Mouse (Mus musculus) embryo, embryonic 11 days (tissue): ENCODE data around the gene Hoxd3.

Source experiments
- DNase-seq: peaks from one replicate; pipeline ENCODE4 v3.0.0-alpha.2; 2015

The Hoxd3 gene

GRCm38 (mm10) chr2:74747661-74748141 lies 36.0 kb downstream of the Hoxd3 start:
- peak; percentile 54 for DNase-seq

DNA sequence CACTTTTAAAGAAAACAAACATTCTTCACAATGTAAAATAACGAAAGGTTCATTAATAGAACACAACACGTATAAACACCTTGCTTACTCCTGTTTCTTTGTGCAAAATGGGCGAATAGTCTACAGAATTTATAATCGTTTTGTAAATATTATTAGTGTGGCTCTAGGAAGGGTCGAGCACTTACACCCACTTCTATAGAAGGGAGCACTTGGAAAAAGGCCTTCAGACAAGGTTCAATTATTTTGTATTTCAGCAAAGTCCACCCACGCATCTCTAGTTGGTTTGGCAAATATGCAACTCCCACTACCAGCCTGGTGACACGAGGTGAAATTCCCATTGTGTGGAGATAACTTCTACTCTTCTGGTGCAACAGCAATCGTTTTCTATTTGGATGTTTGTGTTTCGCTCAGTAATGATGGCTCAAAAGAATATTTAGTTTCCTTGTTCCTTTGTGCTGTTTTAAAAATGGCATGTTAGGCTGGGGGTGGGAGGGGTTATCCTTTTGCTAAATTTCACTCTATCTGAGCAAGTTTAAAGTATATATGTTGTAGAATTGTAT lies 36.8 kb downstream of the Hoxd3 start:
- peak; percentile 45 for DNase-seq

DNA sequence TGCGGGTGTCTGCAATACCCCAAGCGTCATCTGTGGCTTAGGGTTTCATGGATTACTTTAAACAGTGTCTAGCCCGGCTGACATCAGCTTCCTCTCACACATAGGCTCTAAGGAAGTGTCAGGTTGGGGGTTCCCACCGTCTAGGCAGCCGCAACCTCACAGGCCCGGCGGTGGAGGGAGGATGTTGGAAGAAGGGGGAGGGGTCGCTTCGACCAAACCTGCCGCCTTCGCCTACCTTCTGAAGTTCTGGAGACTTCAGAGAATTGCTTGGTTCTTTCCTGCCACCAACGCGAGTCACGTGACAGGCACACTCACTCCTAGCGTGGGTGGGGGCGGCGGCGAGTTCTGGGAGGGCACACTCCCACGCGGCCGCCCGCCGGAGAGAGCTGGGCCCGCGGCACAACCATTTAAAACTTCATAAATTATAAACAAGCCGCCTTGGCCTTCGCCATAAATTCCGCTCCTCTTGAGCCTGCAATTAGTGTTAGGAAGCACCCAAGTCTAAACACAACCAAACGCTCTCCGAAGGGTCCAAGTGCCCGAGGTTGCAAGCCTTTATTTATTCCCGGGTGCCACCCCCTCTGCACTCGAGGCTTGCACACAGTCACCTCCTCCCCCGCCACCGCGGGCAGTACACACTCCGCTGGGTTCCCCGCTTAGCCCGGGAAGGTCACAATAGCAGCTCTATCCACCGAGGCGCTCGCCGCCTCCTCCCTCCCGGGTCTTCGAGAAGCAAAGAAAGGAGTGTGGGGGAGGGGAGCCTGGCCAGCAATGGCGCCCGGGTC lies 37.8 kb downstream of the Hoxd3 start:
- DNase-seq = peak; percentile 91

- DNase-seq = peak; percentile 5
Measured at GRCm38 (mm10) chr2:74750731-74751250, 39.1 kb downstream of the Hoxd3 start.

DNA sequence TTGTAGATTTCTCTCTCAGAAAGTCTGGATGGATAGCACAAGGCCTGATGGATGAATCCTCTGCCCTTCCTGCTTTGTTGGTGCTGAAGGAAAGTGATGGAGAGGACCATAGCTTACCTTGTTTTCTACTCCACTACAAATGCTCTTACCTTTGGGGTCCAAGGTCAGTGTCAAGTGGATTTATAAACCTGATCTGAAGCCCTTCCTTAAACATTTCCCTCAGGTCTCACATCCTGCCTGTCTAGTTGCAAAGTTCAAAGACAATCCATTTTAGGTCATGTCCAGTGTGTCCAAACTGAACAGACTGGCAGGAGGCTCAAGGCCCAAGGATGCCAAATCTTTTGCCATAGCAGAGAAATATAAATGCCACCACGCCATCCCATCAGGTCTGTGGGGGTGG lies 40.1 kb downstream of the Hoxd3 start:
- DNase-seq = peak; percentile 8

- DNase-seq = peak; percentile 80
Measured at GRCm38 (mm10) chr2:74752431-74753174, 40.9 kb downstream of the Hoxd3 start.

DNA sequence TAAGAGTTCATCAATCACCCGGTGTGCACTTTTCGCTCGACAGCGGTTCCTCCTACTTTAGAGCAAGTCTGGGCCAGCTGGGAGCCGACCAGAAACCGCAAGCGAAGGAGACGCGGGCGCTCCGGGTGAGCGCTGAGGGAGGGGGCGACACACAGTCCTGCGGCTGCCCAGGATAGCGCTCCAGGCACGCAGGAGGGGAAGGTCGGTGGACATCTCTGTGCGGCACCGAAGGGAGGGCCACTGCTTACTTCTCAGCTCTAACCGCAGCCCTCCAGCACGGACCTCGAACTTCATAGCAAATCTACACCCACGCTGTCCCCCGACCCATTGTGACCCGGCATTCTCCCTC lies 41.4 kb downstream of the Hoxd3 start:
- DNase-seq = no peak

- no peak for DNase-seq
Measured at GRCm38 (mm10) chr2:74753711-74754110, 42.0 kb downstream of the Hoxd3 start.

DNA sequence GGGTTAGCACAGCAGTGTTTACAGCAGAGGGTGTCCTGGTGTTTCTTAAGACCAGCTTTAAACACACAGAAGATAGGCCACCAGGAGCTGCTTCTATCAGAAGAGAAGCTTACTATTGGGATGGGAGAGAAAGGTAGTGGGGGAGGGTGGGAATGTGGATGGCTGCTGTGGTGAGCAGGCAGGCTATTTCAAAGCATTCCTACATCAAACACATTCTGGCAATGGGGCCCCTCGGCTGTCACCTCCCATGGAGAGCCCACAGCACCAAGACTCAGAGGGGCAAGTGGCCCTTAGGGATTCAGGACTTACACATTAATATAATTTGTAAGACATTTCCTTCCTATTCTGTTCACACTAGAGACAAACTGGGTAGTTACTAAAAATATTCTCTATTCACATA lies 48.4 kb downstream of the Hoxd3 start:
- DNase-seq = peak; percentile 31

- peak; percentile 34 for DNase-seq
Measured at GRCm38 (mm10) chr2:74761941-74762340, 50.2 kb downstream of the Hoxd3 start.

DNA sequence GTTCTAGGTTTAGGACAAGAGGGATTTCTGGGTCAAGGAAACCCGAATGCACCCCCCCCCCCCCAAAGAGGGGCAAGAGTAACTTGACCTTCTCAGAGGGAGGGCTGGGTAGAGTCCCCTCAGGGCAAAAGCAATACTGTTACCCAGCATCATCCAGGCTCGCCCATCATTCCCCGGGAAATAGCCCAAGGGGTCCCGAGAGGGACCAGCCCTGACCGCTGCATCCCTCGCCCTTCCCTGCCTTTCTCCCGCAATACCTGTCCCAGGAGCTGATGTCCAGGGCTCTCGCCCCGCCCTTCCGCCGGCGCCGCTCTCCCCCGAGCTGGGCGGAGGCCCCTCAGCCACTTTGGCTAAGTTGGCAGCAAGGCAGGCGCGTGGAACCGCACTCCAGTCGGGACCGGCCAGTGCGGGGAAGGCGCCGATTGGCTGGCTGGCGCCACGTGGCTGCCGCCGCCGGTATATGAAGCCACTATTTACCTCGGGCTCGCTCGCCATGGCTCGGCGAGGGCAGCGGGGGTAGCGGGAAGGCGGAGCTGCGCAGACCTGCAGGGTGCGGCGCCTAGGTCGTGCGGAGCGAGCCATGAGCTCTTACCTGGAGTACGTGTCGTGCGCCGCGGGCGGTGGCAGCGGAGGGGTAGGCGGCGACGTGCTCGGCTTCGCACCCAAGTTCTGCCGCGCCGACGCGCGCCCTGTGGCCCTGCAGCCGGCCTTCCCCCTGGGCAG lies 51.0 kb downstream of the Hoxd3 start, which contains the start of gene Hoxd1:
Gene Hoxd1 (plus strand): TSS at position 459 of the 723 bp plus-strand sequence.
- DNase-seq = peak; percentile 87

DNA sequence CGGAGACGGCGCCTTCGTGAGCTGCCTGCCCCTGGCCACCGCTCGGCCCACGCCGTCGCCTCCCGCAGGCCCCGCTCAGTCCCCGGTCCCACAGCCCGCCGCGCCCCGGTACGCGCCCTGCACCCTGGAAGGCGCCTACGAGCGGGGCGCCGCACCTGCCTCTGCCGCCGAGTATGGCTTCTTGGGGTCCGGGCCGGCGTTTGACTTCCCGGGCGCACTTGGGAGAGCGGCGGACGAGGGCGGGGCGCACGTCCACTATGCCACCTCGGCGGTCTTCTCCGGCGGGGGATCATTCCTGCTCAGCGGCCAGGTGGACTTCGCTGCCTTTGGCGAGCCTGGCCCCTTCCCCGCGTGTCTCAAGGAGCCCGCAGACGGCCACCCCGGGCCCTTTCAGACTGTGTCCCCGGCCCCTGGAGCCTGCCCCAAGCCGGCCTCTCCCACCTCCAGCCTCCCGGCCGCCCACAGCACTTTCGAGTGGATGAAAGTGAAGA lies 51.6 kb downstream of the Hoxd3 start:
- peak; percentile 36 for DNase-seq

DNA sequence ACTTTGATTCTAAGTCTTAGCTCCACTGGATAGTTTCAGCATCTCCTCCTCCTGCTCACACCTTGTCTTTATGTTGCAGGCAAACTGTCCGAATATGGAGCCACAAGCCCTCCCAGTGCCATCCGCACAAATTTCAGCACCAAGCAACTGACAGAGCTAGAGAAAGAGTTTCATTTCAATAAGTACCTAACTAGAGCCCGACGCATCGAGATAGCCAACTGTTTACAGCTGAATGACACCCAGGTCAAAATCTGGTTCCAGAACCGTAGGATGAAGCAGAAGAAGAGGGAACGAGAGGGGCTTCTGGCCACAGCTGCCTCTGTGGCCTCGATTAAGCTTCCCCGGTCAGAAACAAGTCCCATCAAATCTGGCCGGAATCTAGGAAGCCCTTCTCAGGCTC lies 52.2 kb downstream of the Hoxd3 start:
- DNase-seq = no peak

DNA sequence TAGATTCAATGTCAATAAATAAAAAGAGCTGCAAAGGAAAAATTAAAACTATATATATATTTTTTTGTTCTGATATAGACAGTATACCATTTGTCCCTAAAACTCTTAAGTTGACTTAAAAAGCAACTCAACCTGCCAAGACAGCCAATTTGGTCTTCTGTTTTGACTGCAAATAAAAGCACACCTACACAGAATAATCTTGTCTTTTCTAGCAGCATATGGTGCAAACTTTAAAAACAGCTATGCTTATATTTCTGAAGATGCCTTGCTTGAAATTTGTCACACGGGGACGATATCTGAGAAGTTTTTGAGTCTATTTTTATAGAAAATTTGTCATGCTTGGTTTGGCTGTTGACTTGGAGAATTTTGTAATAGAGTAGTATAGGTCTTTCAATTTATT lies 62.6 kb downstream of the Hoxd3 start:
- DNase-seq = no peak

DNA sequence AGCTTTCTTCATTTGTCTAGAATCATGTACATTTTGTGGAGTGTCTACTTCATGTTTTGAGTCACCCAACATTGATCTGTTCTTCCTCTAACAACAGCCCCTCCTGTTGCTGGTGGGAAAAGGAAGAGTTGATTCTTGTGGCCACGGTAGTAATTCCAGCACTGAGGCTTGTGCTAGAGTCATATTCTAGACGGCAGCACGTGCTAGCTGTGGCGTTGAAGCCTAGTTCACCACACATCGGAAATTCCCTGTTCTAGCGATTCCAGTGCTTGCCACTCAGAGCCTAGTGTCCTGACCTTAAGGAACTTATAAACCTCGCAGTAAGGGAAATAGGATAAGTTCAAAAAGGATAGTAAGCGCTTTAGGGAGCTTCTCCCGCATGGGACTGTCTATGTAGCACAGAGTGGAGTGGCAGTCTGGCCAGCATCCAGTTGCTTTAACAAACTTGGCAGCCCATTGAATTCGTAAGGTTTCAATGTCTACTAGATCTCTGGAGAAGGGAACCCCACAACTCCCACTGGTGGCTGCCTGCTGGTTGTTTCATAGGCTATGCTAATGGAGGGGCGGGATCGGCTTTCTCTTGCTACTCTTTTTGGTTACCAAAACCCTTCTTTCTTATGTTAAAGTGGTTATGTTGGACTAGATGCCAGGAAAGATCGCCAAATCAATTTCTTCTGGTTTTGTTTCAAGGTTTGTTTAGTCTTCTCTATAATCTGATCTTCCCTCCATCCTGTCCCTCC lies 66.0 kb downstream of the Hoxd3 start:
- no peak for DNase-seq

DNA sequence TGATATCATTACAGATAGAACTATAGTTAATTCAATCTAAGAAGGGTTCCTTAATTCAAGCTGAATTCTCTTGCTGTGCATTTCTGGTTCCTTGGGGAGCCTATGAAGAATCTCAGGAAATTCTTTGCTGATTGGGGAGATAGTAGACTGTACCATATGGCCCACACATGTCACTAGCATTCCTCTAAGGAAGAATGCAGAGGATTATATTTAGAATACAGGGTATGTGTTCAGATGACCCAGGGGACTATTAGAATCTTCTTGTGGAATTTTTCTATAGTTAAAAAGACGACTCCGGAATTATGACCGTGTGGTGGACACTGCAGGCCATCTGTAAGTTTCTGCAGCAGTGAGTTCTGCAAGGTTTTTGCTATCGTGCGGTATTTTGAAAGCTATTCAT lies 69.7 kb downstream of the Hoxd3 start:
- DNase-seq = peak; percentile 17

DNA sequence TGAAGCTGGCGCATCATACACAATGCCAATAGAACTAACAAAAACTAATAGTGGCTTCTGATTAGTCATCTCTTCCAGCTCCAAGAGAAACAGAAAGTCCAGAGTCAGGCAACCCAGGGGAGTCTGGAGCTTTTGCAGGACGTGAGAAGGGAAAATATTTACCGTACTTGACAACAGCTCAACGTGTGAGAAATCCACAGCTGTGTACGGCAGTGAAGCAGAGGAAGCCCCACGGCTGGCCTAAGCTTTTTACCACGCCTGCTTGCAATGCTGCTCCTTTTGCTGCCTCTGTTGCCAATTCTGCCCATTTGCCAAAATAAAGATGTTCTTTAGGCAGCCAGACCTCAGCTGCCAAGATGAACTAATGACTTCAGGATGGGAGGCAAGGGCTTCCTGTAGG lies 83.8 kb downstream of the Hoxd3 start:
- no peak for DNase-seq
